Mouse (Mus musculus): ENCODE results near the gene Duox1. TPM values are rescaled to one million over a fixed set of nuclear protein-coding genes. Genes with fewer than 3 reads are reported as not detected.

Duox1 gene
- total and polyA plus RNA-seq, 2 experiments from 2014 or later: 0.08 TPM; not detected in 1

DNA sequence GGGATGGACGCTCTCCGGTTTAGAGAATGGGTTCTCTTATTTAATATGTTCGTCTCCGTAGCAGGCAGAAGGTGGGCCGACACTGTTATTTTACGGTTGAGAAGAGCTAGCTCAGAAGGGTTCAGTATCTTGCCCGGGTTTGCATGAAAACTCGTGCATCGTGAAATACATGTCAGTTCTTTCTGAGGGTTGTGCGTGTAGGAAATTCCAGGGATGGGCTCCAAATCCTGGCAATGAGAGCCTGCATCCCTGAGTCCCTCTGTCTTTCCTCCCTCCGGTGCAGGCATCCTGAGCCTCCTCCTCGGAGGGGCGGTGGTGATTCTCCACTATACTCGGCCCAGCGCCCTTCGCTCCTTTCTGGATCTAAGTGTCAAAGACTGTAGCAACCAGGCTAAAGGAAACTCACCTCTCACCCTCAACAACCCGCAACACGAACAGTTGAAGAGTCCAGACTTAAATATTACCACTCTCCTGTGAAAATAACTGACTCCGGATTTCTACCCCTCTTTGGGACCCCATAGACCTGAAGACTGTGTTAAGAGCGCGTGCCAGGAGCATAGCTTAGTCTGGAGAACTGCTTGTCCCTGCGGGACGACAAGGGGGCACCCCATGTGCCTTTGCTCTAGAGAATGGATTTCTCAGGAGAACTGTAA lies 13.4 kb upstream of the Duox1 start:
- 4% methylated on average over 23 of the region's 23 CpGs for WGBS
- DNase-seq (no peak), ATAC-seq (no peak)
- Histone ChIP-seq H3K9ac (peak overlapping the region; percentile 49), H3K9me3 (ENCODE audit: low read length) (no peaks in the 10 kb centered on the region), H3K4me1 (ENCODE audit: insufficient read depth) (peaks cover 19% of the 10 kb centered on the region), H3K4me2 (ENCODE audit: low read depth) (peak overlapping the region; percentile 92), H3K27ac (ENCODE audit: low read depth, low read length) (no peak overlapping the region), H3K36me3 (ENCODE audit: insufficient read depth) (no peaks in the 10 kb centered on the region), H3K4me3 (ENCODE audit: low read depth, low read length) (peak overlapping the region; percentile 47), H3K27me3 (ENCODE audit: insufficient read depth, low read length) (peaks cover 39% of the 10 kb centered on the region)
- TF ChIP-seq CTCF (IDR thresholded peaks at IDR 0.05; ENCODE audit: low read depth): no peak

DNA sequence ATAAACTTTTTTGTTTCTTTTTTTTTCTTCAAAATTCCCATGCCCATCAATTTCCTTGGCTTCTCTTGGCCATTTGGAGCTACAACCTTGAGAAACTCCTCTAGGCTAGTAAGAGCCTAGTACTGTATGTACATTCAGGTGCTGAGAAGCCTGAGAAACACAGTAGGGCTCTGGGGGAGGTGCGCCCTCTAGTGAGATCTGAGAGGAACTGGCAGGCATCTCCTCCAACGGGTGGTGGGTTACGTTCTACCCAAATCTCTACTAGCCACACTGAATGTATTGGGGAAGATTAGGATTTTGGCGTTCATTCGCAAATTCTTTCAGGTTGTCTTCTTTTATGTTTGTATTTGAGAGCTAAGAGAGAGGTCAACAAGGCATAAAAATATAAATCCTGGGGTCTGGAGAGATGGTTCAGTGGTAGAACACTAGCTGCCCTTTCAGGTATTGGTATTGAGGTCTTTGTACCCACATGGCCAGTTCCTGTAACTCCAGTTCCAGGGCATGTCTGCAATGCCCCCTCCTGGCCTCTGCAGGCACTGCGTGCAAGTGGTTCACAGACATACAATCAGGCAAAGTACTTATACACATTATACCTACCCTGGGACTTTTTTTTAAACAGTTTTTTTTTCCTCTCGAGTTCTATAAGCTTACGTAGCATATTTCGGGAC lies 12.8 kb upstream of the Duox1 start:
- Histone ChIP-seq H3K36me3 (ENCODE audit: insufficient read depth) (no peaks in the 10 kb centered on the region), H3K27ac (ENCODE audit: low read depth, low read length) (no peak overlapping the region), H3K9ac (no peak overlapping the region), H3K4me2 (ENCODE audit: low read depth) (peak overlapping the region; percentile 92), H3K4me3 (ENCODE audit: low read depth, low read length) (peak overlapping the region; percentile 47; the same call in 1 of the 2 replicates), H3K9me3 (ENCODE audit: low read length) (no peaks in the 10 kb centered on the region), H3K27me3 (ENCODE audit: insufficient read depth, low read length) (peaks cover 33% of the 10 kb centered on the region), H3K4me1 (ENCODE audit: insufficient read depth) (peaks cover 19% of the 10 kb centered on the region)
- peak; percentile 83 for TF ChIP-seq CTCF (IDR thresholded peaks at IDR 0.05; ENCODE audit: low read depth)
- 12% methylated on average over 9 of the region's 9 CpGs for WGBS
- peak; percentile 86 for DNase-seq
- ATAC-seq: peak; percentile 76

DNA sequence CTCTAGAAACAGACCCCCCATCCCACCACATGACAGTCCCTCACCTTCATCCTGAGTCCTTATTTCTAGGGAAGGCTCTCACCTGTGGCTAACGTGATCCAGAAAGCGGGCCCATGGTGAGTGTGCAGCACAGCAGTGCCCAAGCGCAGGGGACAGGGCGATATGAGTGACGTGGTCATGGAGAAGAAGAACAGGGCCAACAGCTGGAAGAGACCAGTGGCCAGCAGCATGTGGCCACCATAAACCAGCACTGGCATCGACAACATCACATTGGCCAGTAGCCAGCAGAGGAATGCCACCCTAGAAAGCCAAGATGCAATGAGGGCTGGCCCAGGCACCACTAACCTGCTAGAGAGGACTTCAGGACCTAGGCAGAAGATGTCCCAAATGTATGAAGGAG lies 10.9 kb upstream of the Duox1 start:
- DNase-seq (no peak), ATAC-seq (no peak)
- Histone ChIP-seq H3K9me3 (ENCODE audit: low read length) (no peaks in the 10 kb centered on the region), H3K9ac (no peak overlapping the region), H3K27me3 (ENCODE audit: insufficient read depth, low read length) (peaks cover 20% of the 10 kb centered on the region), H3K4me1 (ENCODE audit: insufficient read depth) (peaks cover 9% of the 10 kb centered on the region; the same call in 1 of the 2 replicates), H3K36me3 (ENCODE audit: insufficient read depth) (no peaks in the 10 kb centered on the region), H3K4me2 (ENCODE audit: low read depth) (no peak overlapping the region), H3K4me3 (ENCODE audit: low read depth, low read length) (no peak overlapping the region), H3K27ac (ENCODE audit: low read depth, low read length) (no peak overlapping the region)
- no peak for TF ChIP-seq CTCF (IDR thresholded peaks at IDR 0.05; ENCODE audit: low read depth)
- WGBS: 85% methylated on average over 6 of the region's 6 CpGs

DNA sequence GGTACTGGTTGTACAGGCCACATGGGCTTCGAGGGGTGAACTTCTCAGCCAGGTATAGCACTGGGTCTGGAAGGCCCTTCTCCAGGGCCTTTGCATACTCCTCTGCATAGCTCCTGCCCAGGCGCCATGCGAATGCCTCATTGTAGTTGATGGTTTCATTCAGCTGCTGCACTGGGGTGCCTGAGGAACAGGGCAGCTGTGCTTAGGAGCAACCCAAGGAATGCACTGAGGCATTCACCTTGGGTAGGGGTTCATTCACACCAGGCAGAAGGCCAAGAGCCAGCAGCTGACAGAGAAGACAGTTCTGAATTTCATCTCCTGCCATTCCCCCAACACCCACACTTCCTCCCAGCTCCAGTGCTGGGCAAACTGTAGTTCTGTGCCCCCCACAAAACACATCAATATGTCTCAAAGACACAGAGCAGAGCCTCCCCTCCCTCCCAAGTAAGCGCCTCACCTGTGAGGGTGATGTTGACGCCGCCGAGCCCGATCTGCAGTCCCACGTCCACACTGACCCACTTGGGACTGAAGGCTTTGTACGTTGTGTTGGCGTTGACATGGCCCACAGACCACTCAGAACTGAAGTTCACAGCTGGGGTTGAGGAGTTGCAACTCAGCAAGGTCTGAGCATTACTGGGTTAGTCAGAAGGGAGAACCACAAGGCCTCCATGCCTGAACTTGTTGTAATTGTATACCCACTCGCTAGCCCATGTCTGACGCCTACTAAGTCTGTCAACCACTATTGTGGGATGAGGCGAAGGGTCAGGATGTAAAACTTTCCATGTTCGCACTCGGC lies 10.2 kb upstream of the Duox1 start:
- Histone ChIP-seq H3K9me3 (ENCODE audit: low read length) (no peaks in the 10 kb centered on the region), H3K4me3 (ENCODE audit: low read depth, low read length) (no peak overlapping the region), H3K36me3 (ENCODE audit: insufficient read depth) (no peaks in the 10 kb centered on the region), H3K9ac (no peak overlapping the region), H3K4me2 (ENCODE audit: low read depth) (no peak overlapping the region), H3K27ac (ENCODE audit: low read depth, low read length) (no peak overlapping the region), H3K27me3 (ENCODE audit: insufficient read depth, low read length) (peaks cover 13% of the 10 kb centered on the region), H3K4me1 (ENCODE audit: insufficient read depth) (peaks cover 9% of the 10 kb centered on the region; the same call in 1 of the 2 replicates)
- DNase-seq (no peak), ATAC-seq (no peak)
- whole genome bisulfite sequencing: 87% methylated on average over 16 of the region's 16 CpGs
- no peak for TF ChIP-seq CTCF (IDR thresholded peaks at IDR 0.05; ENCODE audit: low read depth)

DNA sequence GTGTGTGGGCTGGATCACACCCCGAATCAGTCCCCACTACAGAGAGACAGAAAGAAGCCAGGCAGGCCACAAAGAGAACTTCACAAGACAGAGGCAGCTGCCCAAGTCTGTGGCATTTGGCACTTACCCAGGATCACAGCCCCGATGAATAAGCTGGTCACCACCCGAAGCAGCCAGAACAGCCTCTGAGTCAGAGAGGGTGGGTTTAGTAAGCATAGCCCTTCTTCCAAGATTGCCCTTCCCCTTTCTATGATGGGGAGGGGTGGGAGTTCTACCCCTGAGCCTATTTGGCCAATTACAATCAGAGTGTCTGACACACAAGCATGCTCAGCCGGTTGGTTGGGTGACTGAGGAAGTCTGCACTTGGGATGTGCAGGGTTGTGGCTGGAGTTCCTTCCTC lies 9.3 kb upstream of the Duox1 start:
- Histone ChIP-seq H3K4me3 (ENCODE audit: low read depth, low read length) (no peak overlapping the region), H3K9me3 (ENCODE audit: low read length) (no peaks in the 10 kb centered on the region), H3K9ac (no peak overlapping the region), H3K27me3 (ENCODE audit: insufficient read depth, low read length) (peaks cover 7% of the 10 kb centered on the region), H3K27ac (ENCODE audit: low read depth, low read length) (no peak overlapping the region), H3K4me1 (ENCODE audit: insufficient read depth) (0 out of 2 replicates have a peak, but pooled peaks cover 3% of the 10 kb centered on the region), H3K4me2 (ENCODE audit: low read depth) (no peak overlapping the region), H3K36me3 (ENCODE audit: insufficient read depth) (no peaks in the 10 kb centered on the region)
- ATAC-seq: peak; percentile 30
- 42% methylated on average over 4 of the region's 4 CpGs for WGBS
- peak; percentile 22 for DNase-seq
- TF ChIP-seq CTCF (IDR thresholded peaks at IDR 0.05; ENCODE audit: low read depth): no peak

DNA sequence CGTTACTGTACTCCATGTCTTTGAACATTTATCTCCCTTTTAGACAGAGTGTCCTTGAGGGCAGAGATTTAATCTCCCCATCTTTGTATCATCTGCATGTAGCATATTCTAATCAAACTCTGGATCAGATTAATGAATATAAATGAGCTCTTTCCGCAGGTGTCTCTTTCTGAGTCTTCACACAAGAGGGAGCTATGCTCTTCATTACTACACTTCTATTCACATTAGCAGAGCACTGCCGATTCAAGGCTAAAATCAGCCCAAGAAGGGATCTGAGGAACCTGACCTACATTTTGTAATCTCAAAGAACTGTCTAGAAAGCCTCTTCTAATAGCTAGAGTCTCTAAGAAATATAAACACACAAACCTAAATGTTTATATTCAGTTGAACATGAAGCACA lies 5.8 kb upstream of the Duox1 start:
- Histone ChIP-seq H3K9ac (no peak overlapping the region), H3K4me2 (ENCODE audit: low read depth) (no peak overlapping the region), H3K36me3 (ENCODE audit: insufficient read depth) (no peaks in the 10 kb centered on the region), H3K4me3 (ENCODE audit: low read depth, low read length) (no peak overlapping the region), H3K27ac (ENCODE audit: low read depth, low read length) (no peak overlapping the region), H3K4me1 (ENCODE audit: insufficient read depth) (0 out of 2 replicates have a peak, but pooled peaks cover 4% of the 10 kb centered on the region), H3K27me3 (ENCODE audit: insufficient read depth, low read length) (peaks cover 29% of the 10 kb centered on the region), H3K9me3 (ENCODE audit: low read length) (no peaks in the 10 kb centered on the region)
- DNase-seq (peak; percentile 36), ATAC-seq (no peak)
- WGBS: 39% methylated on average over 3 of the region's 3 CpGs
- TF ChIP-seq CTCF (IDR thresholded peaks at IDR 0.05; ENCODE audit: low read depth): peak; percentile 40; the same call in 1 of the 2 replicates

All from forebrain, postnatal 0 days (tissue).